ENCODE assay signal across 27 mouse cellular contexts in genomic region chr9:50729600-50729999, GRCm38 (mm10). TPM values are rescaled to one million over a fixed set of nuclear protein-coding genes. Genes with fewer than 3 reads are reported as not detected.
A peak's percentile ranks its signal among the peaks of the same experiment; 100 is the strongest.
DNase-seq lines count a peak whose midpoint lies in the region; ATAC-seq and TF ChIP-seq lines count a peak whose summit lies in the region.
"Had no signal": no experiment of that assay in that cellular context is flagged by ENCODE, and none has a peak within 500 bp of the region (broad histone marks: within the 10 kb centered on the region; RNA-seq: fewer than 3 reads in every experiment).

No protein-coding gene starts in this region.

- TF ChIP-seq POLR2A in testis, adult 2 months (IDR thresholded peaks at IDR 0.05; ENCODE audit: control insufficient read depth, low read depth, low read length), result no peak

- DNase-seq in kidney, adult 9 months, result no peak
- DNase-seq in testis, postnatal 14 days (ENCODE audit: low spot score), result no peak
- DNase-seq in yolk sac, embryonic 10.5 days (ENCODE audit: low spot score), result peak; percentile 32
- DNase-seq in lung, postnatal 14 days, result no peak
- DNase-seq: adrenal gland, postnatal 10 days; cerebellum, adult 18-20 months; cerebellum, postnatal 36 days; embryo, embryonic 11 days; gastrocnemius, postnatal 10 days; liver; lung, postnatal 4 days; thymus, postnatal 25 days had no signal

- no peak overlapping the region for H3K4me2 ChIP-seq in heart, embryonic 13.5 days
- no peak overlapping the region for H3K4me2 ChIP-seq in heart, embryonic 12.5 days
- H3K4me2 ChIP-seq in kidney, embryonic 16.5 days (replicated peaks; ENCODE audit: low read depth, low read length), result no peak overlapping the region
- H3K4me2 ChIP-seq: embryonic facial prominence, embryonic 13.5 days; forebrain, embryonic 13.5 days; heart, embryonic 11.5 days; liver, embryonic 15.5 days; lung, embryonic 15.5 days had no signal

- H3K36me3 ChIP-seq in heart, embryonic 13.5 days, result no peaks in the 10 kb centered on the region
- no peaks in the 10 kb centered on the region for H3K36me3 ChIP-seq in heart, embryonic 12.5 days
- no peaks in the 10 kb centered on the region for H3K36me3 ChIP-seq in kidney, embryonic 16.5 days (ENCODE audit: insufficient read depth, low read length)
- no peaks in the 10 kb centered on the region for H3K36me3 ChIP-seq in testis, adult 2 months (ENCODE audit: control insufficient read depth, insufficient read depth, low read length)
- H3K36me3 ChIP-seq: embryonic facial prominence, embryonic 13.5 days; hindbrain, embryonic 15.5 days; limb, embryonic 10.5 days; liver, embryonic 15.5 days; lung, embryonic 15.5 days had no signal

- H3K4me3 ChIP-seq in heart, embryonic 13.5 days, result no peak overlapping the region
- H3K4me3 ChIP-seq in heart, embryonic 12.5 days, result no peak overlapping the region
- H3K4me3 ChIP-seq in kidney, embryonic 16.5 days (ENCODE audit: low read length), result no peak overlapping the region
- H3K4me3 ChIP-seq in testis, adult 2 months (ENCODE audit: control insufficient read depth, low read depth, low read length), result no peak overlapping the region
- H3K4me3 ChIP-seq: embryonic facial prominence, embryonic 13.5 days; erythroblast, embryonic 14.5 days; forebrain, embryonic 13.5 days; limb, embryonic 10.5 days; liver, embryonic 15.5 days; lung, embryonic 15.5 days had no signal

- WGBS in heart, embryonic 13.5 days, result 44% methylated on average over 4 of the region's 4 CpGs
- 31% methylated on average over 4 of the region's 4 CpGs for WGBS in heart, embryonic 12.5 days
- WGBS in kidney, embryonic 16.5 days, result 30% methylated on average over 4 of the region's 4 CpGs

- TF ChIP-seq CTCF in testis, adult 2 months (IDR thresholded peaks at IDR 0.05; ENCODE audit: control insufficient read depth, insufficient read depth, insufficient replicate concordance, low read depth, low read length), result no peak

- H3K4me1 ChIP-seq in heart, embryonic 13.5 days, result peaks cover 37% of the 10 kb centered on the region
- H3K4me1 ChIP-seq in heart, embryonic 12.5 days (replicated peaks), result peaks cover 40% of the 10 kb centered on the region
- peaks cover 13% of the 10 kb centered on the region for H3K4me1 ChIP-seq in kidney, embryonic 16.5 days (ENCODE audit: insufficient read depth, low read length)
- H3K4me1 ChIP-seq in testis, adult 2 months (ENCODE audit: control insufficient read depth, insufficient read depth, low read length), result peaks cover 12% of the 10 kb centered on the region

- H3K27me3 ChIP-seq in heart, embryonic 13.5 days (replicated peaks), result no peaks in the 10 kb centered on the region
- no peaks in the 10 kb centered on the region for H3K27me3 ChIP-seq in heart, embryonic 12.5 days (replicated peaks)
- no peaks in the 10 kb centered on the region; the same call in 1 of the 2 replicates for H3K27me3 ChIP-seq in kidney, embryonic 16.5 days (ENCODE audit: insufficient read depth, low read length)
- no peaks in the 10 kb centered on the region for H3K27me3 ChIP-seq in testis, adult 2 months (ENCODE audit: control insufficient read depth, insufficient read depth, low read length)
- H3K27me3 ChIP-seq: embryonic facial prominence, embryonic 13.5 days; forebrain, embryonic 13.5 days; hindbrain, embryonic 15.5 days; lung, embryonic 15.5 days had no signal

- H3K27ac ChIP-seq in heart, embryonic 13.5 days (replicated peaks), result no peak overlapping the region
- no peak overlapping the region for H3K27ac ChIP-seq in heart, embryonic 12.5 days (ENCODE audit: poor library complexity, severe bottlenecking)
- H3K27ac ChIP-seq in kidney, embryonic 16.5 days (ENCODE audit: low read length), result peak overlapping the region; percentile 37; the same call in 1 of the 2 replicates
- H3K27ac ChIP-seq in testis, adult 2 months (ENCODE audit: control insufficient read depth, insufficient read depth, low read depth, low read length), result peak overlapping the region; percentile 56; the same call in 1 of the 2 replicates
- H3K27ac ChIP-seq: embryonic facial prominence, embryonic 13.5 days; forebrain, embryonic 13.5 days; limb, embryonic 10.5 days; liver, embryonic 15.5 days; lung, embryonic 15.5 days had no signal

- no peak for ATAC-seq in heart, embryonic 13.5 days (ENCODE audit: extremely low read depth, insufficient number of reproducible peaks, low FRiP score, low TSS enrichment)
- no peak for ATAC-seq in heart, embryonic 12.5 days (ENCODE audit: insufficient number of reproducible peaks, low FRiP score)
- no peak for ATAC-seq in kidney, embryonic 16.5 days (ENCODE audit: low FRiP score, low TSS enrichment)
- ATAC-seq: CD4-positive, CD25-positive, alpha-beta regulatory T cell, adult 4 months; forebrain, embryonic 13.5 days; intestine, embryonic 16.5 days; midbrain, embryonic 16.5 days had no signal

- 0 out of 2 replicates have a peak overlapping the region, but pooled peaks have one; percentile 19 for H3K9ac ChIP-seq in heart, embryonic 13.5 days
- H3K9ac ChIP-seq in heart, embryonic 12.5 days, result no peak overlapping the region
- 0 out of 2 replicates have a peak overlapping the region, but pooled peaks have one; percentile 10 for H3K9ac ChIP-seq in kidney, embryonic 16.5 days (replicated peaks; ENCODE audit: low read length)
- H3K9ac ChIP-seq: embryonic facial prominence, embryonic 13.5 days; forebrain, embryonic 13.5 days; hindbrain, embryonic 15.5 days; liver, embryonic 15.5 days; lung, embryonic 15.5 days had no signal

- no peaks in the 10 kb centered on the region for H3K9me3 ChIP-seq in heart, embryonic 13.5 days
- H3K9me3 ChIP-seq in heart, embryonic 12.5 days (replicated peaks), result no peaks in the 10 kb centered on the region
- H3K9me3 ChIP-seq in kidney, embryonic 16.5 days (ENCODE audit: low read length), result no peaks in the 10 kb centered on the region
- H3K9me3 ChIP-seq: embryonic facial prominence, embryonic 13.5 days; forebrain, embryonic 13.5 days; hindbrain, embryonic 15.5 days; limb, embryonic 10.5 days; liver, embryonic 15.5 days; lung, embryonic 15.5 days had no signal

RNA-seq across cellular contexts. Expression of gene Dixdc1, which starts 9.7 kb away (rescaled TPM):
- polyA plus RNA-seq in heart, embryonic 13.5 days (2015; fragmentation: Nextera tagmentation; extraction: Ambion mirVana), result 7.5 and 8.1 TPM in 2 replicates
- 9.2 and 10.8 TPM in 2 replicates for polyA plus RNA-seq in heart, embryonic 12.5 days (2016; fragmentation: Nextera tagmentation; extraction: Ambion mirVana)
- 7.7 and 8.6 TPM in 2 replicates for polyA plus RNA-seq in kidney, embryonic 16.5 days (2015; fragmentation: Nextera tagmentation; extraction: Ambion mirVana)
- 14.1 and 15.0 TPM in 2 replicates for polyA plus RNA-seq in testis, adult 2 months (2012; rRNA removed)
- polyA plus RNA-seq: erythroblast, embryonic 14.5 days had no signal

RNA-seq across cellular contexts. Expression of gene 2310030G06Rik, which starts 16.7 kb away (rescaled TPM):
- 9.7 and 10.2 TPM in 2 replicates for polyA plus RNA-seq in heart, embryonic 13.5 days (2015; fragmentation: Nextera tagmentation; extraction: Ambion mirVana)
- 9.5 and 13.2 TPM in 2 replicates for polyA plus RNA-seq in heart, embryonic 12.5 days (2016; fragmentation: Nextera tagmentation; extraction: Ambion mirVana)
- 12.4 and 13.3 TPM in 2 replicates for polyA plus RNA-seq in kidney, embryonic 16.5 days (2015; fragmentation: Nextera tagmentation; extraction: Ambion mirVana)
- polyA plus RNA-seq in testis, adult 2 months (2012; rRNA removed), result 1.6 and 2.1 TPM in 2 replicates
- polyA plus RNA-seq: CD4-positive, CD25-positive, alpha-beta regulatory T cell, adult 4 months; erythroblast, embryonic 14.5 days had no signal

RNA-seq across cellular contexts. Expression of gene Cryab, which starts 21.5 kb away (rescaled TPM):
- polyA plus RNA-seq in heart, embryonic 13.5 days (2015; fragmentation: Nextera tagmentation; extraction: Ambion mirVana), result 1,022 and 1,124 TPM in 2 replicates
- polyA plus RNA-seq in heart, embryonic 12.5 days (2016; fragmentation: Nextera tagmentation; extraction: Ambion mirVana), result 1,032 and 1,048 TPM in 2 replicates
- polyA plus RNA-seq in kidney, embryonic 16.5 days (2015; fragmentation: Nextera tagmentation; extraction: Ambion mirVana), result 54.3 and 57.4 TPM in 2 replicates
- 4.4 and 6.0 TPM in 2 replicates for polyA plus RNA-seq in testis, adult 2 months (2012; rRNA removed)
- polyA plus RNA-seq: CD4-positive, CD25-positive, alpha-beta regulatory T cell, adult 4 months; erythroblast, embryonic 14.5 days had no signal

RNA-seq across cellular contexts. Expression of gene Hspb2, which starts 22.6 kb away (rescaled TPM):
- polyA plus RNA-seq in heart, embryonic 13.5 days (2015; fragmentation: Nextera tagmentation; extraction: Ambion mirVana), result 260 and 319 TPM in 2 replicates
- polyA plus RNA-seq in heart, embryonic 12.5 days (2016; fragmentation: Nextera tagmentation; extraction: Ambion mirVana), result 284 and 285 TPM in 2 replicates
- polyA plus RNA-seq in kidney, embryonic 16.5 days (2015; fragmentation: Nextera tagmentation; extraction: Ambion mirVana), result 5.2 and 6.0 TPM in 2 replicates
- polyA plus RNA-seq in testis, adult 2 months (2012; rRNA removed), result 2.3 and 3.6 TPM in 2 replicates
- polyA plus RNA-seq: CD4-positive, CD25-positive, alpha-beta regulatory T cell, adult 4 months; erythroblast, embryonic 14.5 days; forebrain, embryonic 13.5 days; limb, embryonic 10.5 days had no signal

RNA-seq across cellular contexts. Expression of gene Fdxacb1, which starts 38.4 kb away (rescaled TPM):
- 8.2 and 8.5 TPM in 2 replicates for polyA plus RNA-seq in heart, embryonic 13.5 days (2015; fragmentation: Nextera tagmentation; extraction: Ambion mirVana)
- 8.0 and 10.3 TPM in 2 replicates for polyA plus RNA-seq in heart, embryonic 12.5 days (2016; fragmentation: Nextera tagmentation; extraction: Ambion mirVana)
- polyA plus RNA-seq in kidney, embryonic 16.5 days (2015; fragmentation: Nextera tagmentation; extraction: Ambion mirVana), result 13.0 and 13.1 TPM in 2 replicates
- polyA plus RNA-seq in testis, adult 2 months (2012; rRNA removed), result 5.3 and 5.8 TPM in 2 replicates

Comparison
In these comparisons a context has a peak if more than half of its experiments do, and no peak if none do; other contexts are left out.
1. H3K27ac ChIP-seq: peak in kidney, embryonic 16.5 days (single experiment) and testis, adult 2 months (single experiment); none in heart, embryonic 13.5 days (single experiment) and heart, embryonic 12.5 days (single experiment).
2. RNA of gene Cryab, which starts 21.5 kb away (polyA plus RNA-seq): 1,032 to 1,048 TPM in heart, embryonic 12.5 days and 1,022 to 1,124 TPM in heart, embryonic 13.5 days; 54.3 to 57.4 TPM in kidney, embryonic 16.5 days and 4.4 to 6.0 TPM in testis, adult 2 months; every median in the first group is over 10 times any median in the second.